Mouse (Mus musculus) forebrain, postnatal 0 days (tissue): ENCODE results near the gene Hbb-bh2. TPM values are rescaled to one million over a fixed set of nuclear protein-coding genes. Genes with fewer than 3 reads are reported as not detected.
"Not testable (repeated sequence)": the region's sequence is repeated elsewhere in the genome, so short reads cannot be mapped to it uniquely, and the experiment has no call there.

Experiments
- ATAC-seq: fragments of 200-750 bp; cut with Nextera tagmentation; 2 replicates; pipeline ENCODE4 v1.8.0; 2017; ENCODE audit warnings: mild to moderate bottlenecking, moderate library complexity
- DNase-seq: peaks from one replicate; pipeline ENCODE4 v3.0.0-alpha.2; 2015
- H3K27ac ChIP-seq: fragments of 300-500 bp; sonication (generic); 2 replicates; pipeline ENCODE4 v1.5.1; 2014; ENCODE audit warnings: low read depth, mild to moderate bottlenecking, antibody characterized with exemption, low read length, moderate library complexity, mixed read lengths
- H3K27me3 ChIP-seq: fragments of 300-500 bp; sonication (generic); 2 replicates; pipeline ENCODE4 v1.6.1; 2014; ENCODE audit warnings: mild to moderate bottlenecking, low read length, mixed read lengths; ENCODE audit not compliant: insufficient read depth
- H3K36me3 ChIP-seq: fragments of 300-500 bp; sonication (generic); 2 replicates; pipeline ENCODE4 v1.6.1; 2014; ENCODE audit warnings: mild to moderate bottlenecking, moderate library complexity; ENCODE audit not compliant: insufficient read depth
- H3K4me1 ChIP-seq: fragments of 300-500 bp; sonication (generic); 2 replicates; pipeline ENCODE4 v1.6.1; 2014; ENCODE audit warnings: antibody characterized with exemption; ENCODE audit not compliant: insufficient read depth
- H3K4me2 ChIP-seq: fragments of 300-500 bp; sonication (generic); 2 replicates; pipeline ENCODE4 v1.6.1; 2014; ENCODE audit warnings: low read depth, mild to moderate bottlenecking, moderate library complexity
- H3K4me3 ChIP-seq: fragments of 300-500 bp; sonication (generic); 2 replicates; pipeline ENCODE4 v1.5.1; 2014; ENCODE audit warnings: low read depth, low read length, mixed read lengths
- H3K9ac ChIP-seq: fragments of 300-500 bp; sonication (generic); 2 replicates; pipeline ENCODE4 v1.6.1; 2014; ENCODE audit warnings: mild to moderate bottlenecking
- H3K9me3 ChIP-seq: fragments of 300-500 bp; sonication (generic); 2 replicates; pipeline ENCODE4 v1.6.1; 2016; ENCODE audit warnings: low read length
- CTCF ChIP-seq: sonication (generic); IDR thresholded peaks from 2 replicates; pipeline ENCODE4 v1.5.1; 2016; ENCODE audit warnings: antibody characterized with exemption, control low read depth, low read depth
- WGBS: fragments of 180-500 bp; shearing (Covaris S2); extraction: QIAGEN DNeasy Blood & Tissue Kit; methylation state at CpG from one replicate; pipeline ENCODE4 v1.1.7; 2014; 5-methylcytosine and 5-hydroxymethylcytosine counted together
- polyA plus RNA-seq: library from polyadenylated mRNA; unstranded; fragments of >200 nt; fragmentation: Nextera tagmentation; extraction: Ambion mirVana; gene quantifications from 2 replicates; pipeline ENCODE4 v1.2.1, GENCODE M21; 2015
- total RNA-seq: library from RNA; depleted of rRNA; stranded (reverse); fragments of >200 nt; gene quantifications from 2 replicates; pipeline ENCODE4 v1.2.3, GENCODE M21; 2014

Gene Hbb-bh2
- total and polyA plus RNA-seq, 2 experiments from 2014 or later, result not detected

GRCm38 (mm10) chr7:103860855-103861254 lies 20.5 kb upstream of the Hbb-bh2 start:
- Histone ChIP-seq H3K9ac (no peak overlapping the region), H3K27me3 (no peaks in the 10 kb centered on the region), H3K4me2 (no peak overlapping the region), H3K4me3 (no peak overlapping the region), H3K9me3 (no peaks in the 10 kb centered on the region), H3K27ac (no peak overlapping the region), H3K4me1 (no peaks in the 10 kb centered on the region), H3K36me3 (no peaks in the 10 kb centered on the region)
- no peak for ATAC-seq
- TF ChIP-seq CTCF, result no peak
- no peak for DNase-seq
- WGBS, result 59% methylated on average over 1 of the region's 1 CpGs

DNA sequence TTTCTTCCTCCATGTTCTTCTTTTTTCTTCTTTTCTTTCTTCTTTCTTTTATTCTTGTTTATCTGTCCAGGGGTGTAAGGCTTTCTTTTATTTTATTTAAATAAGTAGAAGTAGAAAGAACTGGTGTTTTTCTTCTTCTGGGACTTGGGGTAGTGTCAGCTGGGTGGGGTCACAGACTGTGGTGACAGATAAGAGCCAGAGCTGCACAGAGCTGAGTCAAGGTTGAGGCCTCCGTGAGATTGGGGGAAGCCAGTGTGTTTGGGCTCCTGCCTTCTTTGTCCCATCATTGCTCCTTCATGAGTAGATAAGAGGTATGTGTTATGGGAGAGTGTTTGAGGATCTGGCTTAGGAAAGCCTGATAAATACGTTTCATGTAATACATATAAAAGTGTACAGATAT lies 18.8 kb upstream of the Hbb-bh2 start:
- Histone ChIP-seq H3K27ac (no peak overlapping the region), H3K27me3 (no peaks in the 10 kb centered on the region), H3K4me3 (no peak overlapping the region), H3K9me3 (no peaks in the 10 kb centered on the region), H3K9ac (no peak overlapping the region), H3K4me2 (no peak overlapping the region), H3K36me3 (no peaks in the 10 kb centered on the region), H3K4me1 (no peaks in the 10 kb centered on the region)
- no peak for DNase-seq
- 69% methylated on average over 2 of the region's 2 CpGs for WGBS
- no peak for ATAC-seq
- no peak for TF ChIP-seq CTCF

DNA sequence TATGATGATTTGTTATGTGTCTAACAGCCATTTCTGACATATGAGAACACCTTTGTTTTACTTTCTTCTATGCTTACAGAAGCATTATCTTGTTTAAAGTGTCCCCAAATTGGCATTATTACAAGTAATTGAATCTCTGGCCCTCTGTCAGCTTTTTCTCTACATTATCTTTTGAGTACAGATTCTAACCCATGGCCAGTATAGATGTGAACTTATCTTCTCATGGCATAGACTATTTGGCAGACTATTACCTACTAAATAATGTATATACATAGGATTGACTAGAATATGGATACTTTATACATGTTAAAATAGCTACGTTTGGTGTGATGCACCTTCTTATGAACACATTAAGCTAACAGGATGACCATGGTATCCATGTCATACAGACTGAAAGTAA lies 14.3 kb upstream of the Hbb-bh2 start:
- no peaks in the 10 kb centered on the region for H3K9me3 ChIP-seq
- H3K27ac ChIP-seq, result no peak overlapping the region
- no peaks in the 10 kb centered on the region for H3K27me3 ChIP-seq
- DNase-seq (no peak), ATAC-seq (no peak)
- no peak overlapping the region for H3K4me2 ChIP-seq
- H3K9ac ChIP-seq, result no peak overlapping the region
- no peaks in the 10 kb centered on the region for H3K4me1 ChIP-seq
- H3K4me3 ChIP-seq, result no peak overlapping the region
- WGBS, result 61% methylated on average over 1 of the region's 1 CpGs
- TF ChIP-seq CTCF, result no peak
- H3K36me3 ChIP-seq, result no peaks in the 10 kb centered on the region

DNA sequence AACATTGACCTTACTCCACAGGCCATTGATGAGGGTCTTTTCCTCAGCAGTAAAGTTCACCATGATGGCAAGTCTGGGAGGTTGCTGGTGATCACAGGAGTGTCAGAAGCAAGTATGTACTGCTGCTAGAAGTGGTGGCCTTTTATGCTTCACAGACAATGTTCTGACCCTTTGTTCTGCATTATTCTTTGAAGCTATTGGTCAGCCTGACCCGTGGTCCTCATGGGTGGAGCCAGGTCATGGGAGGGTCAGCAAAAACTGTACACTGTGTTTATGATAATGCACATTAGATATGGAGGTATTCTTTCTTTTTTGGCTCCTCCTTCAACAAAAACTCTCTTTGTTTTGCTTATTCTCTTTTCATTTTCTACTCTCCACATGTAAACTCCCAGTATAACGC lies 12.8 kb upstream of the Hbb-bh2 start, which contains the start of gene Hbb-y:
TSS of gene Hbb-y (minus strand) at position 127 of the 400 bp plus-strand sequence.
- TF ChIP-seq CTCF, result no peak
- WGBS, result 65% methylated on average over 2 of the region's 2 CpGs

GRCm38 (mm10) chr7:103844525-103845325 lies 4.4 kb upstream of the Hbb-bh2 start:
- WGBS, result 40% methylated on average over 1 of the region's 2 CpGs
- H3K9me3 ChIP-seq, result no peaks in the 10 kb centered on the region
- TF ChIP-seq CTCF, result no peak

More for the DNA sequence above, 12.8 kb upstream of the Hbb-bh2 start, which contains the start of gene Hbb-y:
- ATAC-seq (no peak), DNase-seq (no peak)
- no peaks in the 10 kb centered on the region for H3K9me3 ChIP-seq
- no peaks in the 10 kb centered on the region for H3K36me3 ChIP-seq
- H3K27me3 ChIP-seq, result no peaks in the 10 kb centered on the region
- no peak within 1 kb of the TSS for H3K4me2 ChIP-seq
- H3K4me3 ChIP-seq, result no peak within 1 kb of the TSS
- no peak within 1 kb of the TSS for H3K27ac ChIP-seq
- H3K9ac ChIP-seq, result no peak within 1 kb of the TSS
- no peaks in the 10 kb centered on the region for H3K4me1 ChIP-seq

GRCm38 (mm10) chr7:103843034-103843433 lies 2.7 kb upstream of the Hbb-bh2 start, which contains the start of gene Hbb-bh1:
Gene Hbb-bh1 (minus strand): TSS chr7:103843164.
- DNase-seq (no peak), ATAC-seq (no peak)
- Histone ChIP-seq H3K9ac (no peak within 1 kb of the TSS), H3K4me1 (no peaks in the 10 kb centered on the region), H3K4me3 (no peak within 1 kb of the TSS), H3K4me2 (no peak within 1 kb of the TSS), H3K27me3 (no peaks in the 10 kb centered on the region), H3K27ac (no peak within 1 kb of the TSS), H3K36me3 (no peaks in the 10 kb centered on the region), H3K9me3 (no peaks in the 10 kb centered on the region)
- 79% methylated on average over 2 of the region's 2 CpGs for WGBS
- no peak for TF ChIP-seq CTCF

More at GRCm38 (mm10) chr7:103844525-103845325, 4.4 kb upstream of the Hbb-bh2 start:
- Histone ChIP-seq H3K27ac (no peak overlapping the region), H3K27me3 (no peaks in the 10 kb centered on the region), H3K36me3 (no peaks in the 10 kb centered on the region), H3K4me3 (no peak overlapping the region), H3K9ac (no peak overlapping the region), H3K4me1 (no peaks in the 10 kb centered on the region), H3K4me2 (no peak overlapping the region)
- DNase-seq (no peak), ATAC-seq (no peak)

DNA sequence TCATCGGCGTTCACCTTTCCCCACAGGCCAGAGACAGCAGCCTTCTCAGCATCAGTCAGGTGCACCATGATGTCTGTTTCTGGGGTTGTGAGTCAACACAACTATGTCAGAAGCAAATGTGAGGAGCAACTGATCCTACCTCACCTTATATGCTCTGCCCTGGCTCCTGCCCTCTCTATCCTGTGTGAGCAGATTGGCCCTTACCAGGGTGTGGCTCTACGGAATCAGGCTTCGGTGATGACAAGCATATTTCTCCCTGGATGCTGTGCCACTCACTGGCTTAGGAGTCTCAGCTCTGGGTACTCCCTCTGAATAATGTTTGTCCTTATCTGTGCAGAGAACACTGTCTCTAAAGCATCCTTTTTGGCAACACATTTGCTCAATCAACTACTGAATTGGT lies 12.5 kb downstream of the Hbb-bh2 start, which contains the start of gene Hbb-bs:
TSS of gene Hbb-bs (minus strand) at position 289 of the 400 bp plus-strand sequence.
- ATAC-seq, result no peak
- H3K27ac ChIP-seq, result no peak within 1 kb of the TSS
- H3K9ac ChIP-seq, result no peak within 1 kb of the TSS
- no peak for TF ChIP-seq CTCF
- H3K4me1 ChIP-seq, result no peaks in the 10 kb centered on the region
- H3K36me3 ChIP-seq, result no peaks in the 10 kb centered on the region
- no peak for DNase-seq
- WGBS, result 96% methylated on average over 4 of the region's 4 CpGs
- no peaks in the 10 kb centered on the region for H3K27me3 ChIP-seq
- H3K9me3 ChIP-seq, result no peaks in the 10 kb centered on the region
- H3K4me2 ChIP-seq, result no peak within 1 kb of the TSS
- H3K4me3 ChIP-seq, result no peak within 1 kb of the TSS

GRCm38 (mm10) chr7:103827139-103827538 lies 13.2 kb downstream of the Hbb-bh2 start:
- H3K9me3 ChIP-seq, ATAC-seq, H3K4me1 ChIP-seq, H3K27ac ChIP-seq, DNase-seq, H3K36me3 ChIP-seq, H3K4me2 ChIP-seq, H3K27me3 ChIP-seq, H3K4me3 ChIP-seq, H3K9ac ChIP-seq: not testable (repeated sequence)
- no CpG with 5 or more reads among the region's 2 CpGs for WGBS
